Mouse (Mus musculus): Measurements from ENCODE around the gene Ciart. TPM values are rescaled to one million over a fixed set of nuclear protein-coding genes. Genes with fewer than 3 reads are reported as not detected.

Gene Ciart
- polyA plus RNA-seq, 1 experiment from 2014 or later = 3.3 TPM

DNA sequence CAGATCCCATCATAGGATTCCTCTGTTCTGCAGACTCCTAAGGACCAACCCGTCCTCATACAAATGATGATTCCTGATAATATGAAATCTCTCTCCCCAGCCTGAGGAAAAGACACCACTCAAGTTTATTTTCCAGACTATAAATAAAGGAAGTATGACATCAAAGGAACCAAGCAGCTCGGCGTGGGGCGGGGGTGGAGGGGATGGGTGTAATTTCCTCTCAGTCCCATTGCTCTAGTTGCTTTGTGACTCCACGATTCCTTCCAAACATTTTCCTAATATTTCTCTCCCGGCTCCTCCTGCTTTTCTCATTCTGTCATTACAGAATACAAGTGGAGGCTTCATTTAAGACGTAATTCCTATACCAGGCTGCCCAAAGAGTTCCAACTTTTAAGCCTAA, 11.1 kb upstream of the Ciart start:
- Histone ChIP-seq H3K9ac (ENCODE audit: low read length) (peak overlapping the region; percentile 52), H3K27me3 (ENCODE audit: control insufficient read depth, insufficient read depth, low read length) (no peaks in the 10 kb centered on the region), H3K27ac (ENCODE audit: low read depth, low read length) (peak overlapping the region; percentile 35; the same call in 1 of the 2 replicates), H3K36me3 (ENCODE audit: control insufficient read depth, insufficient read depth, low read length) (no peaks in the 10 kb centered on the region), H3K9me3 (ENCODE audit: control insufficient read depth, low read length) (no peaks in the 10 kb centered on the region), H3K4me2 (ENCODE audit: low read depth) (peak overlapping the region; percentile 58), H3K4me3 (ENCODE audit: low read depth, low read length) (peak overlapping the region; percentile 64), H3K4me1 (ENCODE audit: control insufficient read depth, insufficient read depth, low read length) (peaks cover 9% of the 10 kb centered on the region)
- DNase-seq (ENCODE audit: low spot score) (no peak), ATAC-seq (ENCODE audit: insufficient read depth, low FRiP score, low TSS enrichment) (no peak)
- WGBS = 18% methylated on average over 7 of the region's 7 CpGs

DNA sequence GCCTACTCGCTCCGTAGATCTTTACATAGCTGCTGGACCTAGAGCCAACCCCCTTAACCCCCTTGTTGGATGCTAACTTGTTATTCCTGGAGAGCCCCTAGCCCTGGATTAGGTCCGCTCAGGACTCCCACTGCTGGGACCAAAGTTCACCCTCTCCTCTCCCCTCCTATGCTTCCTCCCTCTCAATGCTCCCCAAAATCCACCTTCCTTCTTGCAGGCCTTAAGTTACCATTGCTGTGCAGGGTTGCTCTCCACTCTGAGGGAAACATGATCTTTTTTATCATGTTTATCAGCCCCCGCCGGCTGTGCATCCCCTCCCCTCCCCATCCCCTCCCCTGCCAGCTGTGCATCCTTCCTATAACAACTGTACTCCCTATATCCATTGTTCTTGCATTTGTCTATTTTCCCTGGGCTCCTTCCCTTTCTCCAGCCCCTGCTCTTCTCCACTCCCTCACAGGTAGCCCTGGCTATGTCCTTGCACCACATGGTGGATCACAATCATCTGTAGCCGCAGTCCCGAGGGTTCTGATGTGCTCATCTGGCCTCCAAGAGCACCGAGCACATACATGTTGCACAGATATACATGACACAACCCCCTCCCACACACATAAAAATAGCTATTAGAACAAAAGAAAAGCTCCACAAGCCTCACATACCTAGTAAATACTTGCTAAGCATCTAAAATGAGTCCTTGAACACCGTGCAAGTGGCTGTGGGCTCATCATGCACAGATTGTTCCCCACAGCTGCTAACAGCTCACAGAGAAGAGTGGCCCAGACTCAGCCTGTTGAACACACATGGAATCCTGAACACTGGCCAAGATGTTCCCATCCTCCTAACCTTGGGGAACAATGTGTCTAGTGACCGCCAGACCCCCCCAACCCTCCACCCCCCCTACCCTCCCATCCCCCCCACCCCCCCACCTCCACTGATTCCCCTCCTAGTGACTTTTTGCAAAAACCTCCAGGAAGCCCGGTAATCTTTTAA, 10.3 kb upstream of the Ciart start:
- Histone ChIP-seq H3K4me3 (ENCODE audit: low read depth, low read length) (peak overlapping the region; percentile 13; the same call in 1 of the 2 replicates), H3K36me3 (ENCODE audit: control insufficient read depth, insufficient read depth, low read length) (no peaks in the 10 kb centered on the region), H3K4me2 (ENCODE audit: low read depth) (peak overlapping the region; percentile 28; the same call in 1 of the 2 replicates), H3K27ac (ENCODE audit: low read depth, low read length) (peak overlapping the region; percentile 63), H3K27me3 (ENCODE audit: control insufficient read depth, insufficient read depth, low read length) (no peaks in the 10 kb centered on the region), H3K4me1 (ENCODE audit: control insufficient read depth, insufficient read depth, low read length) (peaks cover 9% of the 10 kb centered on the region), H3K9ac (ENCODE audit: low read length) (peak overlapping the region; percentile 29; the same call in 1 of the 2 replicates), H3K9me3 (ENCODE audit: control insufficient read depth, low read length) (no peaks in the 10 kb centered on the region)
- no peak for ATAC-seq (ENCODE audit: insufficient read depth, low FRiP score, low TSS enrichment)
- WGBS = 32% methylated on average over 11 of the region's 11 CpGs
- DNase-seq (ENCODE audit: low spot score) = no peak

DNA sequence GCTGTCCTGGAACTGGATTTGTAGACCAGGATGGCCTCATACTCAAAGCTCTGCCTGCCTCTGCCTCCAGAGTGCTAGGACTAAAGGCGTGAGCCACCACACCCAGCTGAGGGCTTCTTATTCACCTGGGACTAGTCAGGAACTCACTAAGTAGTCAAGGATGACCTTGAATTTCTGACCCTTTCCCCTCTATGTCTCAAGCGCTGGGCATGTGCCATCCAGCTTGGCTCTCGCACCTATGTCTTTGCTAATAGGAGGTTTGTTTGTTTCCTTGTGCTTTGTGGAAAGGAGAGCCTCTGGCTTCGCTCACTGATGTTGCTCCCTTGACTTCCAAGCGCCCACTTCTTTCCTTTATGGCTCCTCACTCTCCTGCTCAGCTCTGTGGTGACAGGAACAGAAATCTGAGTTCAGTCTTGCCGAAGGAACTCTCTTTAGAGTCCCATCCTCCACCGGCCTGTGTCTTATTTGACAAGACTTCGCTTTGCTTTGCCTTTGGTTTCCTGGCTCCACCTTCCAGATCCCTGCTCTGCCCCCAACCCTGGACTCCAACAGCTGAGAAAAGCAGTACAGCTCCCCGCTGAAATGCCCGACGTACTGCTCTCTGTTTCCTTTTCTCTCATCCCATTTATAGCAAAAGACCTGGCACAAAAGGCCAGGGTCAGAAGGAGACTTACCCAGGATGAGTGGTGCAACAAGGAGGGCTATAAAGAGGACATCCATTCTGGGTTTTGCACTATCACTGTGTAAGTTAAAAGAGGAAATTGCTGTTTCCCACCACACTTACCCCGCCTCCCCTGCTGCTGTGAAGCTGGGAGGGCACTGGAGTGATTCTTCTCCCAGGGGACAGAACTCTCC, 9.4 kb upstream of the Ciart start, which contains the start of gene BC028528:
BC028528 (minus strand) TSS at position 795 of the 855 bp plus-strand sequence.
- no peak for ATAC-seq (ENCODE audit: insufficient read depth, low FRiP score, low TSS enrichment)
- Histone ChIP-seq H3K4me3 (ENCODE audit: low read depth, low read length) (peak within 1 kb of the TSS; percentile 13; the same call in 1 of the 2 replicates), H3K9me3 (ENCODE audit: control insufficient read depth, low read length) (no peaks in the 10 kb centered on the region), H3K36me3 (ENCODE audit: control insufficient read depth, insufficient read depth, low read length) (no peaks in the 10 kb centered on the region), H3K27me3 (ENCODE audit: control insufficient read depth, insufficient read depth, low read length) (no peaks in the 10 kb centered on the region), H3K9ac (ENCODE audit: low read length) (peak within 1 kb of the TSS; percentile 29), H3K27ac (ENCODE audit: low read depth, low read length) (peak within 1 kb of the TSS; percentile 63), H3K4me1 (ENCODE audit: control insufficient read depth, insufficient read depth, low read length) (peaks cover 9% of the 10 kb centered on the region), H3K4me2 (ENCODE audit: low read depth) (peak within 1 kb of the TSS; percentile 28)
- peak; percentile 36 for DNase-seq (ENCODE audit: low spot score)
- whole genome bisulfite sequencing = 16% methylated on average over 12 of the region's 12 CpGs

DNA sequence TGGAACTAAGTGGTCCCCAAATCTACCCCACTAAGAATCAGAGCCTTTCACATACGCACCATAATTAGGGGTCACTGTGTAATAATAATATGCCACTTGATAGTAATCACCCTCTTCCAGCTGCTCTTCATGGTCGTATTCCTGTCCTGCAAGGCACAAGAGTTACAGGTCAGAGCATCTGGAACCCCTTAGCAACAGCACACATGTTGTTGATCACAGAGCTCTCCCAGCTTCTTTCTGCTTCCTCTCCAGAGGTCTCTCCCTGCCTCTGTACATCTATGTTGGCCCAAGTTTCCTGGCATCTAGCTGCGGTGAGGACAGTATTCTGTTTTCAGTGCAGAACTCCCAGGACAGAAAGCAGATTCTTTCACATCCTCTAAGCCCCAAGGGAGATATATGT, 7.6 kb upstream of the Ciart start:
- WGBS = 73% methylated on average over 3 of the region's 3 CpGs
- Histone ChIP-seq H3K27ac (ENCODE audit: low read depth, low read length) (no peak overlapping the region), H3K9ac (ENCODE audit: low read length) (no peak overlapping the region), H3K9me3 (ENCODE audit: control insufficient read depth, low read length) (no peaks in the 10 kb centered on the region), H3K4me3 (ENCODE audit: low read depth, low read length) (no peak overlapping the region), H3K36me3 (ENCODE audit: control insufficient read depth, insufficient read depth, low read length) (no peaks in the 10 kb centered on the region), H3K4me1 (ENCODE audit: control insufficient read depth, insufficient read depth, low read length) (peaks cover 9% of the 10 kb centered on the region), H3K4me2 (ENCODE audit: low read depth) (no peak overlapping the region), H3K27me3 (ENCODE audit: control insufficient read depth, insufficient read depth, low read length) (no peaks in the 10 kb centered on the region)
- ATAC-seq (ENCODE audit: insufficient read depth, low FRiP score, low TSS enrichment) = no peak
- DNase-seq (ENCODE audit: low spot score) = no peak

DNA sequence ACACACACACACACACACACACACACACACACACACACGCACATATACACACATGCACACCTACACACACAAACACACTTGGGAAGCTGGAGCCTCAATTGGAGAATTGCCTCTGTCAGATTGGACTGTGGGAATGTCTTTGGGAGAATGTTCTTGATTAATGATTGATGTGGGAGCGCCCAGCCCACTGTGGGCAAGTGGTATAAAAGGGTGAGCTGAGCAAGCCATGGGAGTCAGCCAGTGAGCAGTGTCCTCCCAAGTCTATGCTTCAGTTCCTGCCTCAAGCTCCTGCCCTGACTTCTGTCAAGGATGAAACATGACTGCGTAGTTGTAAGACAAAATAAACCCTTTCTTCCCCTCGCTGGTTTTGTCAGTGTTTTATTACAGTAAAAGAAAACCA, 5.5 kb upstream of the Ciart start:
- H3K36me3 ChIP-seq (ENCODE audit: control insufficient read depth, insufficient read depth, low read length) = no peaks in the 10 kb centered on the region
- no peak overlapping the region for H3K4me2 ChIP-seq (ENCODE audit: low read depth)
- peaks cover 8% of the 10 kb centered on the region; the same call in 1 of the 2 replicates for H3K4me1 ChIP-seq (ENCODE audit: control insufficient read depth, insufficient read depth, low read length)
- DNase-seq (ENCODE audit: low spot score) (no peak), ATAC-seq (ENCODE audit: insufficient read depth, low FRiP score, low TSS enrichment) (no peak)
- H3K9me3 ChIP-seq (ENCODE audit: control insufficient read depth, low read length) = no peaks in the 10 kb centered on the region
- 71% methylated on average over 4 of the region's 4 CpGs for WGBS
- H3K4me3 ChIP-seq (ENCODE audit: low read depth, low read length) = no peak overlapping the region
- no peaks in the 10 kb centered on the region for H3K27me3 ChIP-seq (ENCODE audit: control insufficient read depth, insufficient read depth, low read length)
- no peak overlapping the region for H3K27ac ChIP-seq (ENCODE audit: low read depth, low read length)
- H3K9ac ChIP-seq (ENCODE audit: low read length) = no peak overlapping the region

DNA sequence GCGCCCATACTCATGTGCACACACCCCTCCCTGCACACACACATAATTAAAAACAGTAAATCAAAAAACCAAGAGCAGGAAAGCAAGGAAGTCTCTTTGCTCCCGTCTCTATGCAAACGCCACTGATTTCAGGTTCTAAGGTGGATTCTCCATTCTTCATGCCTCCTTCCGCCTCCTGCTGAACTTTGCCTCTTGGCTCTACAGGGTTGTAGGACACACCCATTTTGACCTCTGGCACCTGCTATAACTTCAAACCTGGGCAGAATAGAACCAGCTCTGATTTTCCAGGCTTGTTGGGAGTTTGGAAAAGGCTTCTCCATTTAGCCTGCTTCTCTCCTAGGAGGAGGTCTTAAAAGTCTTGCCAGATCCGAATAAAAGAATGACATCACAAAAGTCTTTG, 2.3 kb upstream of the Ciart start:
- no peak overlapping the region for H3K9ac ChIP-seq (ENCODE audit: low read length)
- no peak overlapping the region for H3K4me3 ChIP-seq (ENCODE audit: low read depth, low read length)
- WGBS = 83% methylated on average over 5 of the region's 5 CpGs

DNA sequence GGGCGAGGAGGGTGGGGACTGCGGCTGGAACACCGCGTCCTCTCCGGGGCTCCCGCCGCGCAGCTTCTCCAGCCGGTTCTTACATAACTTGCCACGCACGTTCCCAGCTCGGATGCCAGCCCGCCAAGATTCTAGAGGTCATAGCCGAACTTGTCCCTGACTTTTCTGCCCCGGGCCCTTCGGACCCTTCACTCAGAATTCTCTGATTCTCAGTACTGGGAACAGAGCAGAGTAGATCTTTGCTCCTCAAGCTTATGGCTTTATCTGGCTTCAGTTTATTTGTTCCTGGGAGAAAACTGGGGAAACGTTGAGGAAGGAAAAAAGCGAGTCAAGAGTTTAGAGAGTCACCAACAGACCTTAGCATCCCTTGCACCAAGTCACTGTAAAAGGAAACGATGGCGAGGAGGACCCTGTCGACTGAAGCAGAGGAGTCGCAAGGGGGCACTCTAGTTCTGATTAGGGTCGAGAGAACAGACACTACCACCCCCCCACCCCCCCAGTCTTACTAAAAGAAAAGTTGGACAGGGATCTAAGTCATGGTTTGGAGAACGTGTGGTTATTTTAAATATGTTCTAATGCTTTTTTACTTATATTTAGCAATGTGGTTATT, 870 bp upstream of the Ciart start:
- peak; percentile 73 for DNase-seq (ENCODE audit: low spot score)
- no peaks in the 10 kb centered on the region for H3K36me3 ChIP-seq (ENCODE audit: control insufficient read depth, insufficient read depth, low read length)
- H3K27ac ChIP-seq (ENCODE audit: low read depth, low read length) = no peak overlapping the region
- peaks cover 6% of the 10 kb centered on the region; the same call in 1 of the 2 replicates for H3K4me1 ChIP-seq (ENCODE audit: control insufficient read depth, insufficient read depth, low read length)
- 2% methylated on average over 24 of the region's 24 CpGs for WGBS
- H3K9me3 ChIP-seq (ENCODE audit: control insufficient read depth, low read length) = no peaks in the 10 kb centered on the region
- ATAC-seq (ENCODE audit: insufficient read depth, low FRiP score, low TSS enrichment) = no peak; the same call in 1 of the 2 replicates
- no peaks in the 10 kb centered on the region for H3K27me3 ChIP-seq (ENCODE audit: control insufficient read depth, insufficient read depth, low read length)
- H3K9ac ChIP-seq (ENCODE audit: low read length) = peak overlapping the region; percentile 20
- H3K4me2 ChIP-seq (ENCODE audit: low read depth) = peak overlapping the region; percentile 63
- H3K4me3 ChIP-seq (ENCODE audit: low read depth, low read length) = peak overlapping the region; percentile 46

More for the DNA sequence above, 2.3 kb upstream of the Ciart start:
- H3K27ac ChIP-seq (ENCODE audit: low read depth, low read length) = no peak overlapping the region
- no peaks in the 10 kb centered on the region for H3K9me3 ChIP-seq (ENCODE audit: control insufficient read depth, low read length)
- DNase-seq (ENCODE audit: low spot score) (no peak), ATAC-seq (ENCODE audit: insufficient read depth, low FRiP score, low TSS enrichment) (no peak)
- no peaks in the 10 kb centered on the region for H3K27me3 ChIP-seq (ENCODE audit: control insufficient read depth, insufficient read depth, low read length)
- H3K4me2 ChIP-seq (ENCODE audit: low read depth) = no peak overlapping the region
- H3K36me3 ChIP-seq (ENCODE audit: control insufficient read depth, insufficient read depth, low read length) = no peaks in the 10 kb centered on the region
- H3K4me1 ChIP-seq (ENCODE audit: control insufficient read depth, insufficient read depth, low read length) = peaks cover 6% of the 10 kb centered on the region; the same call in 1 of the 2 replicates

DNA sequence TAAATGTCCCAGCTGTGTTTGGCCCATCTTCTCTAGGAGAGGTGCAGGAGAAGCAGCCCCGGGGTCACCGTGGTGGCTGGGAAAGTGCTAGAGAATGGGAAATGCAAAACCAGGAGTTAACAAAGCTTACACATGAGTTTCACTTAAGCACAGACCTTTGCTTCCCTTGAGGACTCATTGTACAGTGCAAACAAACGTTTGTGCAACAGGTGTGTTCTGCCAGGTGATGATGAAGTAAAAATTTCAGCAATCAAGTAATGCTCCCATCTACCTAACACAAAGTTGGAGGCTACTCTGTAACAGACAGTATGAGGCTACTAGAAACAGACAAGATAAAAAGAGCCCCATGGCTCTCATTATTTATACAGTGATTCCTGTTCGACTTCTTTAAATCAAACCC, 3.0 kb downstream of the Ciart start:
- H3K9me3 ChIP-seq (ENCODE audit: control insufficient read depth, low read length) = no peaks in the 10 kb centered on the region
- H3K9ac ChIP-seq (ENCODE audit: low read length) = no peak overlapping the region
- H3K27ac ChIP-seq (ENCODE audit: low read depth, low read length) = no peak overlapping the region
- ATAC-seq (ENCODE audit: insufficient read depth, low FRiP score, low TSS enrichment) (no peak), DNase-seq (ENCODE audit: low spot score) (no peak)
- 90% methylated on average over 4 of the region's 4 CpGs for WGBS
- no peaks in the 10 kb centered on the region for H3K36me3 ChIP-seq (ENCODE audit: control insufficient read depth, insufficient read depth, low read length)
- H3K27me3 ChIP-seq (ENCODE audit: control insufficient read depth, insufficient read depth, low read length) = no peaks in the 10 kb centered on the region
- peaks cover 6% of the 10 kb centered on the region; the same call in 1 of the 2 replicates for H3K4me1 ChIP-seq (ENCODE audit: control insufficient read depth, insufficient read depth, low read length)
- no peak overlapping the region for H3K4me2 ChIP-seq (ENCODE audit: low read depth)
- no peak overlapping the region for H3K4me3 ChIP-seq (ENCODE audit: low read depth, low read length)

Measured in neural tube, embryonic 11.5 days (tissue).